Mouse (Mus musculus) lung, adult 18-20 months (tissue): Measurements from ENCODE around the gene Adcy6.

Source experiments
- DNase-seq, 2 experiments: peaks; one replicate each; pipeline ENCODE4 v3.0.0; 2022; ENCODE audit warnings: mixed read lengths in 2 of 2

The Adcy6 gene

DNA sequence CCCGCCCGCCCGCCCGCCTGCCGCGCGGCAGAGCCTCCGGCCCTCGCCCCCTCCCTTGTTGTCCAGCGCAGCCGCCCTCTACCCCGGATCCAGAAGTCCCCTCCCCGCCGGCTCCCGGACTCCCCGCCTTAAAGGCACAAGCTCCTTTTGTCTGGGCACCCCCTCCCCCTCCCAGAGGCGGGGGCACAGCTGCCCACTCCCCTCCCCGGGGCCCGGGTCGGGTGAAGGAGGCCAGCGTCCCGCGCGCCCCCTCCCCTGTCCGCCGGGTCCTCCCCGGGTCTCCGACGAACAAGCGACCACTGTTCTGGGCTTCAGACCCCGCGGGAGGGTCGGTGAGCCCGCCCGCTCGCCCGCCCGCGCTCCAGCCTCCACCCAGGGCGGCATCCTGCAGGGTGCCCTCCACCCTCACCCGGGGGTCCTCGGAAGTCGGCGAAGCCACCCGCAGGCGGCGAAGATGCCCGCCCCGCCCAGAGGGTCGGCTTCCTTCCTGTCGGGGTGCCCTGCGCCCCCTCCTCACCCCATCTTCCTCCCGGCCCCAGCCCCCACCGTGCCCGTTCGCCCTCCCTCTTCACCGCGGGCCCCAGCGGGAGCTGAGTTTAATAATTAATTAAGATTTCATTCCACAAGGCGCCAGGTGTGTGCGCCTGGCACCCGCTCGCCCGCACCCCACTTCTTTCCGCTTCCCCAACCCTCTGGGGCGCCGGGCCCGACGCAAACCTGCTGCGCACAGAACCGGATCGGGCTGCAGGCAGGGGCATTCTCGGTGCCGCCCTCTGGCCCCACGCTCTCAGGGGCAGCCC is at the start of gene Adcy6:
Adcy6 (minus strand) TSS at position 746 of the 800 bp plus-strand sequence.
- peak; percentile 79 to 85 for DNase-seq

DNA sequence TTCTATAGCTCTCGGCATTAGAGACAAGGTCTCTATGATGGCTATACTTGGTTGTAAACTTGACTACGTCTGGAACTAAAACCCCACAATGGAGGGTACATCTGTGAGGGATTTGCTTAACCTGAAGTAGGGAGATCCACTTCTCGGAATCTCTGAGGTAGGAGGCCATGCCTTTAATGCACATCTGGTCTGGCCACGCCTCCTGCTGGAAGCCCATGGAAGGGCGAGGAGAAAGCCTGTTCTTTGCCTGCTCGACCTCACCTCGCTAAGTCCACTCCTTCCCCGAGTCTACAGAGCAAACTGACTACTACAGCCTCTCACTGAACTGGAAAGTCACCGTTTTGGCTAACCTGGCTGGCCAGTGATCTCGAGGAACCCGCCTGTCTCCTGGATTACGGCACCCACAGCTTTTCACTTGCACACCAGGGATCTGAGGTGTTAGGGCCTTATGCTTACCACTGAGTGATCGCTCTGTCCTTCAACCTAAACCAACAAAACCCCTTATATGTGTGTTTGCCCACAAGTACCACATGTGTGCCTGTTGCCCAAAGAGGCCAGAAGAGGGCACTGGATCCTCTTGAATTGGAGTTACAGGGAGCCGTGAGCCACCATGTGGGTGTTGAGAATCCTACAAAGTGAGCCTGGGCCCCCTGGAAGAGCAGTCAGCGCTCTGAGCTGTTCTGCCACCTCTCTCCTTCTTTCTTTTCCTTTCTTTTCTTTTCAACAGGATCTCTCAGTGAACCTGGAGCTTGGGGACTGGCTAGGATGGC is 47.3 kb upstream of the Adcy6 start:
- DNase-seq: no peak

DNA sequence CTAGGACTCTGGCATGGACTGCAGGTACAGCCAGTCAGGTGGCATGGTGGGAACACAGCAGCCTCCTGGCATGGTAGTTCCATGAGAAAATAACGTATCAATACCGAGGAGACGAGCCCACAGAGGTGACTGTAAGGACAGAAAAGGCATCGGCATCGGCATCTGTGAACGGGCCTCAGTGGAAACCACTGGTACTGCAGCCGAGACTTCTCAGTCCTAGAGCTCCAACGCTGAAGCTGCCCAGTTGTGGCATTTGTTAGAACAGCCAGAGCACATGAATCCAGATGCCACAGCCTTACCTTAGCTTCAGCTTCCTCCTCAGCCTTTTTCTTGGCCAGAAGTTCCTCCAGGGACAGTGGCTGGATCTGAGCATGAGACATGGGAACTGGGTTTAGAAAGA is 42.3 kb upstream of the Adcy6 start:
- DNase-seq: no peak

DNA sequence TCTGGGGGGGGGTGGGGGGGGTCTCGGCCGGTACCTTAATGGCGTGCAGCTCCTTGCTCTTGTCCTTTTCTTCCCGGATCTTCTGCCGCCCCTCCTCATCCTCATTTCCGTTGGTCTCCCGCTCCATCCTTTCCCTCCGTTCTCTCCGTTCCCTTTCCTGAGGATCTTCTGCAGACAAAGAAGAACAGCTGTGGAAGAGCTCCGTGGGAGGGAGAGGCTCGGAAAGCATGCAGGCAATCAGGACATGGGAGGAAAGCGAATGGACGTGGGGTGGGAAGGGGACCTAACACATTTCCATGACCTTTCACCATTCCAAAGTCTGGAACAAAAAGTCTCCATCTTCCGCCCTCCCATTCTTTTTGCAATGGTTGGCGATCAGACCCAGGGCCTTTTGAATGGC is 41.6 kb upstream of the Adcy6 start:
- no peak for DNase-seq

DNA sequence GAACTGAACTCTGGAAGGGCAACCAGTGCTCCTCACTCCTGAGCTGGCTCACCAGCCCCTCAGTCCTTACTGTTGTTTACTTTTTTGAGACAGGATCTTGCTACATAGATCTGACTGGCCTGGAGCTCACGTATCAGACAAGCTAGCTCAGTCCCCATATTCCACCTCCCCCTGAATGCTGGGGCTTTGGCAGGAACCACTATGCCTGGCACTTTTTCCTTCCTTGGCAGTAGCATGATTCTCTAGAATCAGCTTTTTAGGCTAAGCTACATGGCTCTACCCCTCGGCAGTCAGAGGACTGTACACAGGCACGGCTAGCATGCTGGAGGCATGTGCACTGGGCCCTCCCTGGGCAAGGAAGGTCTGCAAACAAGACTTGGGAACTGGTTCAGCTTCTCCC is 38.2 kb upstream of the Adcy6 start:
- DNase-seq: no peak

DNA sequence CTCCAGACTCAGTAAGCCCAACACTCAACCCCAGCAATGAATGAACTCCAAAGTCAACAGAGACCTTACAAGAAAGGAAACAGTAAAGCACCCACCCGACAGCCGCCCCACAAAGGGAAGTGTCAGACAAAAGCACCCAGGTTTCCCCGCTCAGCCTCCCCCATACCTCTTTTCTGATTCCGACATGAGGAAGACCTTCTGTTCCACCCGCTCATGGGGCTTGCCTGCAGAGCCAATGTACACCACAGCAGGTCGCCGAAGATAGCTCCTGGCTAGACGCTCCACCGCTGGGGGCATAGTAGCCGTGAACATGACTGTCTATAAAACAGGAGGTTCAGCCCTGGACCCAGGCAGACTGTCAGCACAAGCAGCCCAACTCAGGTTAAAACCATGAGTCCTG is 37.4 kb upstream of the Adcy6 start:
- no peak for DNase-seq

DNA sequence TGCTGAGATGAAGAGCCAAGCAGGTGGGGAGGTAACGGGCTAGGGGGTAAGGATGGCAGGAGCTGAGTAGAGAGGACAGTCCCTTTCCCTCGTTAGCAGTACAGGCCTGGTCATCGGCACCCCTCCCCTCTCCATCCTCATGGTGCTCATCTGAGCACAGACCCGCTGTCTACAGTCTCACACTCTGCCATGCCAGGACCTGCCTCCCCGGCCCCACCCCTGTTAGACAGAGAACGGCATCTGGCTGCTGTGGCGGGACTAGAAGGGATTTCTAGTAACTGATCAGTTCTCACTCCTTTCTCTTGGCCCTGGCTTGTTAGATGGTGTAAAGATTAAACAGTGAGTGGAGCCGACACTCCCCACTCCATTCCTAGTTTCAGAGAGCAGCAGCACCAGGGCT is 36.9 kb upstream of the Adcy6 start:
- no peak for DNase-seq

DNA sequence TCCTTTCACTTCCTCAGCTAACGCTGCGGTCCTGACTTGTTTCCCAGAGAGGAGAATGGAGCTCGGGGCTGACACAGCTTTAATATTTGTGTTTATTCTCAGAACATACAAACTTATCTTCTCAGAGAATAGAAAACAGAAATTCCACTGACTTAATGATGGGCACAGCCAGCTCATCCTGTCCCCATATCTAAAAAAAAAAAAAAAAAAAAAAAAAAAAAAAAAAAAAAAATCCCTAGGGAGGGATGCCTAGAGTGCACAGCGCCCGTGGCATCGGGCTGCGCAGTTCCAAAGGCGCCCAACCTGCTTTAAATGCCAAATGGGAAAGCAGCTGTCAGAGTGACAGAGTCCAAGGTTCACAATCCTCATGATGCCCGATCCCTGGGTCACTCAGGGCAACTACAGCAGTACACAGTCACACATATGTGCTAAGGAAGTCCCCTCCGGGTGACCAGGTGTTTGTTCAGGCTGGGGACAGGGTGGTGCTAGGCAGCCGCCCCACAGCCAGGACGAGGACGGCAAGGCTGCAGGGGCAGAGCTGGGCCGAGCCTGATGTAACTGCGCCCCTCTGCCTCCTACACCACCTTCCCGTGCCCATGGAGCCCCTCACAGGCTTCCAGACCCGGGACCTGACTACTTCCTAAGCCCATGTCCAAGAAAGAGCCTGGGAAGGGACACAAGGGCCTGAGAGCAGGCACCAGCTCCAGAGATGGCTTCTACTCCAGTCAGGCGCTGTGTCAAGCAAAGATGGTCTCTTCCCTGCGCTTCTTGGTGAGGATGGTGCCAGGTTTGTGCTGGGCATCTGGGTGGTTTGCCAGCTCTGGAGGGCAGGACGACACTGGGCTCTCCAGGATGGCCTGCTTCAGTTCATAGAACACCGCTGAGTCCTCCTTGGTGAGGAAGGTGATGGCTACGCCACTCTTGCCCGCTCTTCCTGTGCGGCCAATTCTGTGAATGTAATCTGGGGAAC is 35.5 kb upstream of the Adcy6 start:
- no peak for DNase-seq

DNA sequence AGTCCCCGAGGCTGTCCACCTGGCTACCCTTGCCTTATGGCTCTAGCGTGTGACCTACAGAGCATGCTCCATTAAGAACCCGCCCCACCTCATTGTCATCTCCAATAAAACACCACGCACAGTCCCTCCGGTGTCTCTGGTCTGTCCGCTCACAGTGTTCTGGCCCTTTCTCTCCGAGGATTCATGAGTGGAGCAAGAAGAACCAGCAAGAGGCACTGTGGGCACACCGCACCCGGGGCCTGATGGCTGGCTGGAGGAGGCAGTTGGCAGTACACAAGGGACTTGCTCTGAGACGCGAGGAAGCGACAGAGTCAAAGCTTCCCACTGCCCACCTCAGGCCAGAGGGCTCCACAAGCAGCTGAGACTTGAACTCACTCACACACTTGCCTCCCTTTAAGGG is 34.5 kb upstream of the Adcy6 start:
- no peak for DNase-seq

DNA sequence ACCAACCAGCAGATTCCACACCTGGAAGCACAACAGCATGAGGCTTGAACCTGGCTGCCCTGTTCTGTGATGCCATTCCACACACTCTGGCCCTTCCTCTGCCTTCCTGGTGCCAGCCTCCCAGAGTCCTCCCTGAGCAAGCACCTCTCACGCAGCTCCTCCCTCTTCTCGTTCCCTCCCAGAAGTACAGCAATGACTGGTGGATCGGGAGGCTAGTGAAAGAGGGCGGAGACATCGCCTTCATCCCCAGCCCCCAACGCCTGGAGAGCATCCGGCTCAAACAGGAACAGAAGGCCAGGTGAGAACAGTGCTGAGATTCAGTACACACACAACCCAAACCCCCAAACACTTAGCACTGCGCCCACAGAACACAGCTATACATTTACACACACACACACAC is 30.3 kb upstream of the Adcy6 start:
- peak; percentile 70 to 81 for DNase-seq

DNA sequence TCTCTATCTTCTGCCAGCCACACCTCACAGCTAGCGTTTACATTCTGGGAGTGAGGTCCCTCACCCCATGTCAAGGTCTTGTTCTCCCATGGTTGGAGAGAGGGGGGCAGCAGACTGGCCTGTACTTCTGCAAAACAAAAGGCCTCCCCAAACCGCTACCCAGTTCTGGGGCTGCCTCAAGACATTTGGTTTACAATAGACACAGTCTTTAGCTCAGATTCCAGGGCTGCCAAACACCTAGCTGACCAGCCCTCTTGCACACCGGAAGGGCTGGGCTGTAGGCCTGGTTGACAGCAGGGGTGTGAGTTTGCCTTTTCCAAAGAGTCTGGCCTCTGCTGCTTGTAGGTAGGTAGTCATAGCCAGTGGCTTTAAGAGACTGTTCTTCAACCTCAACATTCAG is 27.3 kb upstream of the Adcy6 start:
- no peak for DNase-seq

DNA sequence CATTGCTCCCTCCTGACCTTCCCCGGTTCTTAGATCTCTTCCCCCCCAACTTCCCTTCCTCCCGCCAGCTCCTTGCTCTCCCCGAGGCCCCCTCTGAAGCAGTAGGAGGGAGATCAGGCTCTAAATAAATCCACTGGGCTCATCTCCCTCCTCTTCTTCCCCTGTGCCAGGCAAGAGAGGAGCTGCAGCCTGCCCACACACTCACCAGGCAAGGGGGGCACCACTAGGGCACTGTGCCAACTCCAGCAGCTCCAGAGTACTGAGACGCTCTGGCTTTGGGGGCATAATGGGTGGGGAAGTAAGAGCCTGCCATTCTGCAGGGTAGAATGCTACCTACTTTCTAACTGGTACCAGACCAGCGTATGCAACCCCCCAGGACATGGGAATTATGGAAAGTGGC is 26.6 kb upstream of the Adcy6 start:
- DNase-seq: no peak

DNA sequence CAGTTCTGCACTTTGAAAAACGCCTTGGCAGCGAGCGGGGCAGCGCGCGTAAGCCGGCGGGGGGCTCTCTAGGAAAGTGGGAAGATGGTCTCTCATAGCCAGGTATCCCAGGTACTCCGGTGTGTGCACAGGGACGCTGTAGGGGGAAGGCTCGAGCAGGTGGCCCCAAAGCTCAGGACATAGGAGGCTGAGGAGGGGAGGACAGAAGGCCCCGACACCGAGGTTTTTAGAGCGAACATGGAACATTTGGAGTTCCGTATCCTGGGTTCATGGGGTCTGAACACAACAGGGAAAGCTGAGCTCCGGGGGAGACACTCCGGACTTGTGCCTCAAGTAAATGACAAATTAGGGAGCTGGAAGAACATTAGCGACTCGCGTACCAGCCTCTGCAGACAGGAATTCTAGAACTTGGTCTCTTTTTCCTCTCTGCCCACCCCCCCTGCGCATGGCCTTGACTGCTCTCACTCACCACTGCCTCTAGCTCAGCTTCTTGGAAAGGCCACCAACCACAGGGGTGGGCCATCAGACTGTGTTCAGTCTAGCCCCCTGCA is 25.5 kb upstream of the Adcy6 start:
- DNase-seq: no peak

DNA sequence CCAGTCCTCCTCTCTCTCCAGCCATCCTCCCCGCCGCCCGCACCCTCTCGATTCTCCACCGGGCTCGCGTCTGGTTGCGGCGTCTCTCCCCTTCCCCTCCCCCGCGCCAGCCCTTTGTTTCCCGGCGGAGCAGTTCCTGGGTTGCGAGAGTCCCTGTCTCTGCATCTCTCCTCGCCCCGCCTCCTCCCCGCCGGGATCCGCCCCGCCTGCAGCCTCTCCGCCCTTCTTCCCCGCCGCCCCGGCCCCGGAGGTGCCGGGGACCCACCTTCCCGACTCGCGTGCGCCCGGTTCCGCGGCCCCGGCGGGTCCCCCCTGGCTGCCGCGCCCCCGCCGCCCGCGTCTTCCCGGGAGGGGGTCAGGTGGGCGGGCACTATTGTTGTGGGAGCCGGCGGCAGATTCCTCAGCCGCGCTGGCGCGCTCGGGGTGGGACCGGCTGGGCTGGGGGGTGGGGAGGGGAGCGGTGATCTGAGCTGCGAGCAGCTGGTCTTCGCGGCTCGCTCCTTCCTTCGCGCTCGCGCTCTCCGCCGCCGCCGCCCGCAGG is 24.7 kb upstream of the Adcy6 start:
- DNase-seq: peak; percentile 83 to 85

DNA sequence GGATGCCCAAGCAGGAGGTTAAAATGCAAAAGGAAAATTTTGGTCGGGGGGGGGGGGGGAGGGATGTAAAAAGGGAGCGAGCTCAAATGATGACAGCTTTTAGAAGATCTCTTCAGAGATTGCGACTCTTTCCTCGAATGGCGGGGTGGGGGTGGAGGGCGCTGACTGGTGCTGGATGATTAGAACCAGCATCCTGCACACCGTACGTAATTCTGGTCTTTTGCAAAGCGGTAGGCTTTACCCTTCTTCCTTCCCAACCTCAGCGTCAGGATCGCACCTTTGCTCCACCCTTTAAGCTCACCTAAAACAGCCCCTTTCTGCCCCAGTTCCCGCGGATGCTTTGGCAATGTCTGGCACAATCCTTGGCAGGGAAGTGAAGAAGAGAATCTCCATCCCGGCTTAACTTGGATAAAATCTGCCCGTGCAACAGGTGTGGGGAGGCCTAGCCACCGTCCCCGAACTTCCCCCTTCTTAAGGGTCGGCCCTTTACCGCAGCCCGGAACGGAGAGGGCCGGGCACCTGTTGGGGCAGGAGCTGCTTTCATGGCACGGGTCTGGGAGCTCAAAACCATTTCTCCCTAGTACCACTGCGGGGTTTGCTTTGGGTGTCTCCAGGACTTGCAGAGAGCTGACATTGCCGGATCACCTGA is 24.1 kb upstream of the Adcy6 start:
- DNase-seq: no peak

DNA sequence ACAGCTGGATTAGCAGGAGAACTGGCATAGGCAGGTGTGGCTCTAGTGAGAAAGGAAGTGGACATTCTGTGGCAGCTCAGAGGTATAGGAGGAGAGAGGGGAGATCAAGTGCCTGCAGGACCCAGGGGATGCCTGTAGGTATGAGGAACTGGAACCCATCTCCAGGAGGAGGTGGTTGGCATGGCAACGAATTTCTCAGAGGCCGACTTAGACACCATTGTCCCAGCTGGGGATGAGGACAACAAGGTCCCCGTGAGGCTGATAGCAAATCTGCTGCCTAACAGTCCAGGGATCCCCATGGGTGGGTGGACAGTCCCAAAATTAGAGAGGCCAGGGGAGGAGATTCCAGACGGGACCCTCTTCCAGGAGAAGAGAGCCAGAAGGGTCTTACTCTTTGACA is 23.0 kb upstream of the Adcy6 start:
- DNase-seq: no peak

DNA sequence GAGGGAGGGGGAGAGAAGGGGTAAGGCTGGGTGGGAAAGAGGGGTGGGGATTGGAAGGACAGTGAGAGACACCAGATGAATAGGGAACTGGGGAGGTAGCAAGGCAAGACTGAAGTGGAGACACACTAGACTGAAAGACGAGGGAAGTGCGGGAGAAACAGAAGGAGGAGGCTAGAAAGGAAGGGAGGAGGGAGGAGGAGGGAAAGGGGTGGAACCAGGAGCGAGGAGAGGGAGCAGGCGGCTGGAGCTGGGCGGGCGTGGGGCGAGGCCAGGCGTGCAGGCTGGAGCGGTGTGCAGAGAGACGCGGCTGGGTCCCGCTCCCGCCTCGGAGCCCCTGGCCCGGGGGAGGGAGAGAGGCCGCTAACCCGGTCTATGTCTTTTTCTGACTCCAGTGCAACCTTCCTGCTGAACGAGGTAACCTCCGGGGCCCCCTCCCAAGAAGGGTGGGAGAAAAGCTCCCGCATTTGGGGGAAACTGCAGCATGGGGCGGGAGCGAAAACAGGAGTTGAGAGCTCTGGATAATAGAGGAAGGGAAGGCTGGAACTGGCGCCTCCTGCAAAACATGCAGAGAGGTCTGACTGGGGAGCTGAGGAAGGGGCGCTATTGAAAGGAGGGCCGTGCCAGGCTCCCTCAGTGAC is 22.4 kb upstream of the Adcy6 start:
- peak; percentile 75 for DNase-seq

DNA sequence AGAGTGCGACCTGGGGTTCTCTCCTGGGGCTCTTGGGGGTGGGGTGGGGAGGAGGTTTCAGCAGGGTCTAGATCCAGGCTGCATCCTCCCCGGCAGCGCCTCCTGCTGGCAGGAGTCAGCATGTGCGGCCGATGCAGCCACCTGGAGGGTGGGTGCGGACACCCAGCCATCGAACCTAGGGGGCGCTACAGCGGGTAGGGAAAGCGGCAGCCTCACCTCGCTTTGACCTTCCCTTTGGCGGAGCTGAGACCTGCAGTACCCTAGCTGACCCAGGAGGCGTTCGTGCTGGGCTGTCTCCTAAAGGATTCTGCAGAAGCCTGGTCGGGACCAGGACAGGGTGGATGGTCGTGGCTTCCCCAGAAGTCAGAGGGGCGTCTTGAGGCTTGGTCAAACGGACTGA is 21.6 kb upstream of the Adcy6 start:
- peak in 1 of 2 experiments; percentile 65 for DNase-seq

DNA sequence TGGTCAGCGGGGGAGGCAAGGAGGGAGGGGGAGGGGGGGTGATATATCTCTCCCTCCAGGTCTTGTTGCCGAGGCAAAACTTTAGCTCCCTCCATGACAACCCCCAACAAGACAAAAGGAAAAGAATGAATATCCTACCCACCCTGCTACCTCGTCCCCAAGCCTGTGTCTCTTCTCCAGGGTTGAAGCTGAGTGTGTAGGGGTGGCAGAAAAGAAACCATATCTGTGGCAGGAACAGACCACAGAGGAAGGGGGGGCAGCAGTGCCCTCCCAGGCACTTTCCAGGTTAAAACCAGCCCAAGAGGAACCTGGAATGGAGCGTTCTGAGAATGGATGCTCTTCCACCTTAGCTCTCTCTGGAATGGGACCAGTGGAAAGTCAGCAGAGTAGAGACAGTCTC is 20.7 kb upstream of the Adcy6 start, which contains the start of gene Cacnb3:
Cacnb3 (plus strand) TSS at position 301 of the 400 bp plus-strand sequence.
- no peak for DNase-seq

DNA sequence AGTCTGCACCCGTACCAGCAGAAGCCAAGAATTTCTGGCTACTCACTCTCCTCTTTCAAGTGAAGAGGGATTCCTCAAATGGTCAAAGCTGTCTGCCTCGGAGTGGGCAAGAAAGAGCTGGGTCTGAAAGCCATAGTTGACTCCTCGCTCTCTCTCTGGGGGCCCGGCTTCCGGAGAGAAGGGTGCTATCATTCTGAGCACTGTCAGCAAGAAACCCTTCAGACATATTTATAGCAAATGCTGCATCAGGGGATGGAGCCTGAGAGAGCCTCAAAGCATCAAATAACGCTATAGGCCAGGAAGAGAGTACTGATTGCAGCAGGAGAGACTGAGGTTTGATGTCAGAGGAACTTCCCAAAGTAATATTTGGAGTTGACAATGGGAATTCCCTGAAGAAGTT is 19.6 kb upstream of the Adcy6 start:
- no peak for DNase-seq

DNA sequence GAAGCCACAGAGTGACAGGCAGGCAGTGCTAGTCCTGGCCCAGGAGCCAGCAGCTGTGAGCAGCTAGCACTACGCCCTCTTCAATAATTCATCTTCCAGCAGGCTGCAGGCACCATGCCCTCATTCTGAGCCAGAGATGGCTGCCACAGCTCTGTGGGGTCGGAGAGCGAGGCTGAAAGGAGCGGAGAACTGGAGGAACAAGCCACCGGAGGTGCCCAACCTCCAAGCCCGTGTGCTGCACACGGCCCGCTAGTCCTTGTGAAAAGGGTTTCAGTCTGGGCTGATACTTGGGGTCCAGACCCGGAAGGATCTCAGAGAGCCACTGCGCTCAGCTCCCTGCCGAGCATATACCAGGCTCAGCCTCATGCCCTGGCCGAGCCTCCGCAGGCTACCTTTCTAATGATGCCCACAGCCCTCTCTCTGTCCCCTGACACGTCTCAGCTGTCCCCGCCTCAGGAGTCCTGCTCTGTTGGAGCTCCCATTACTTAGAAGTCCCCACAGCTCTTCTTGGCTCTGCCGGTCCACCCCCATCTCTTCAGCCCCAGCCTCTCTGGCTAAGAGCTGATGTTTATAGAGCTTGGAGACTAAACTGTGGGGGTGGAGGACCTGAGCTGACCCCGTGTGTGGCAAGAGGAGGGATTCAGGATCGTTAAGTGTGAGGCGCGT is 18.8 kb upstream of the Adcy6 start:
- no peak for DNase-seq
